Mouse (Mus musculus): ENCODE measurements around the gene Daglb.
A peak's percentile ranks its signal among the peaks of the same experiment; 100 is the strongest.

The Daglb gene

DNA sequence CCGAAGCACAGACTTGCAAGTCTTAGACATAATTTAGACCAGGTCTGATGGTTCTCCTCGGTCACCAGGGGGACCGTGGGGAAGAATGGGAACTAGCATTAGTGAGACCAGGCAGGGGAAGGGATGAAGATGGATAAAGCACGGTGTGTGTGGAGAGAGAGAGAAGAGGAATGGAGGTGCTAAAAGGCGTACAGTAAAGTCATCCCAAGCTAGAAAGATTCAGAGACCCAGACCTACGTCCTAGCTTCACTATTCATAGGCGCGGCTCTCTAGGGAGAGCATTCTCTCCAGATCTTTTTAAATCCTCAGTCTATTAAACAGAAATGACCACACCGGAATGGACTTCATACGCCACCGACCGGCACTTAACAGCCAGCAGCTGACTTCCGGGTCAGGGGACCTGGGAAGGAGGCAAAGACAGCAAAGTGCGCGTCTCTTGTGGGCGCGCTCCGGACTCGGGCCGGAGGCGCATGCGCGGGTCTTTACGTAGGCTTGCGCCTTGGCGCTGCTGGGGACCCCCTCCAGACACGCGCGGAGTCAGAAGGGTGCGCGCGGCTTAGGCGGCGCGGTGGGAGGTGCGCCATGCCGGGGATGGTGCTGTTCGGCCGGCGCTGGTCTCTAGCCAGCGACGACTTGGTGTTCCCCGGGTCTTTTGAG, at the start of gene Daglb:
TSS of gene Daglb (plus strand) at position 485 of the 657 bp plus-strand sequence.
- peak; percentile 61 for DNase-seq (ENCODE audit: low read depth, low spot score)

DNA sequence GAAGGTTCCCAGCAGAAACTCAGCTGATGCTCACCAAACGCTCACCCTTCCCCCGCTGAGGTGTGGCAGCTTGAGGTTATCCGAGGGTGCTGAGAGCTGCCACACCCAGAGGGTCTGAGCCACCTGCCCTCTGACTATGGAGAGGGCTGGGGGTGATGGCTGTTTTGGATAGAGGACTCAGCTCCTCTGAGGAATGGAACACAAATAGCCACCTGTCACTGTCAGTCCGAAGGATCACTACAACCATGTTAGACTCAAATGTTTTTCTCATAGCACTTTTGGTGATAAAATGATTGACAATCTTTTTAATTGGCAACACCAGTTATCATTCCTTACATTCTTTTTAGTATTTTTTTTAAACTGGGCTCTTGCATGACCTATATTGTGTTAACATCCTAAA, 42.9 kb upstream of the Daglb start:
- no peak for DNase-seq (ENCODE audit: low read depth, low spot score)

DNA sequence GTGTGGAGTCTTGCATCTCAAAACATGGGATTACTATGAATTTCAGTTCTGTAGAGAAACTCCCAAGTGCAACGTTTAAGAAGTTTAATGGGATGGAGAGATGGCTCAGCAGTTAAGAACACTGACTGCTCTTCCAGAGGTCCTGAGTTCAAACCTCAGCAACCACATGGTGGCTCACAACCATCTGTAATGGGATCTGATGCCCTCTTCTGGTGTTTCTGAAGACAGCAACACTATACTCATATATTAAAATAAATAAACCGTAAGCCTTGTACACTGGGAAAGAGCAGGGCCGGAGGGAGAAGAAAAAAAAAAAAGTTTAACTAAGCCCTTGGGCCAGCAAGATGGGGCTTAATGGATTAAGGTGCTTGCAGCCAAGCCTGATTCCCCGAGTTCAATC, 41.4 kb upstream of the Daglb start:
- DNase-seq (ENCODE audit: low read depth, low spot score) = no peak

DNA sequence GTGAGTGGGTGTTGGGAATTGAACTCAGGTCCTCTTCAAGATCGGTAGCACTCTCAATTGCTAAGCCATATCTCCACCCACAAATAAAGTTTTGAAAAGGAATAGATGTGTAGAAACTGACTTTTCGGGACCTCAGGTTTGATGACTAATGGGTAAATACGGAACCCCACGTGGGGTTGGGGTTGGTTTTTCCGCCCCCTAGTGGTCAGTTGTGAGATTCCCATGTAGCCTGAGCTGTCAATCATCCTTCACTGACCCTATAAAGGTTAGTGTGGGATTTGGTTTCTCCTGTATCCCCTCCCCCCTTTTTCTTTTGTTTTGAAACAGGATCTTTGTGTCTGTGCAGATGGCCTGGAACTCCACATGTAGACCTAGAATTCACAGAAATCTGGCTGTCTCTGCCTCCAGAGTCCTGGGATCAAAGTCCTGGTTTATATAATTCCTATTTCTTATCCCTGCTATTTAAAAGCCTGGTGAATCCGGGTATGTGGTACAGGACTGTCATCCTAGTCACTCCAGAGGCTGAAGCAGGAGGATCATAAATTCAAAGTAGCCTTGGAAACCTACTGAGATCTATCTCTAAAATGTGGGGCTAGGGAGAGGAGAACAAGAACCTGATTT, 40.4 kb upstream of the Daglb start:
- peak; percentile 54 for DNase-seq (ENCODE audit: low read depth, low spot score)

DNA sequence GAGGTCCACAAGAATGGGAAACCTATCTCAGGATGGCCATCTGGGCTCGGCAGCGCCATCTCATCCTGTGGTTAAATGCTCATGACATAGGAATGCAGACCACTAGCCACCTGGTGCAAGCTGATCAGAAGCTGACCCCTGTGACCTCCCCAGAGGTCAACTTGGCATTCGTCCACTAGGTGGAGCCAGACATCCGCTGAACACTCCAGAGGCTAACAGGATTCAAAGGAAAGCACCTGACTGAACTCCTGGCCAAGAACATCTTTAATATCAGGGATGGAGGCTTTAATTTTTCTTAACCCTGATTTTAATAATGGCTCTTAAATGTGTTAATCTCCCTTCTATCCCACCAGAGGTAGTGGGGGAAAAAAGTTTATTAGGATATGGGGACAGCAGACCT, 30.0 kb upstream of the Daglb start:
- peak; percentile 64 for DNase-seq (ENCODE audit: low read depth, low spot score)

DNA sequence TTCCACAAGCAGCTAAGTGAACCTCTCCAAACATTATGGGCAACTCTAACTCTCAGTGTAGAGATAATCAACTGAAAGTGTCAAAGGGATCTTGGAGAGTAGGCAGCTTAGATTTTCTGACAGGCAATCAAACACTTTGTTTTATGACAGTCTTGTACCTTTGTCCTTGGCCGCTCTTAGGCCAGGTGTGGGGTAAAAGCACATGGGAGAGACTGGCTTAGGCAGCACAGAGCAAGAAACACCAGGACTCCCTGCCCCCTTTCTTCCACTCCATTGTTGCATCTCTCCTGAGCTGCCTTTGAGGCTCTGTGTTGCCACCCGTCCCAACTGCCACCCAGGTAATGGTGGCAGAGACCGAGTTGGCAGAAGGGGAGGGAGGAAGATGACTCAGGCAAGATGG, 23.1 kb upstream of the Daglb start:
- no peak for DNase-seq (ENCODE audit: low read depth, low spot score)

DNA sequence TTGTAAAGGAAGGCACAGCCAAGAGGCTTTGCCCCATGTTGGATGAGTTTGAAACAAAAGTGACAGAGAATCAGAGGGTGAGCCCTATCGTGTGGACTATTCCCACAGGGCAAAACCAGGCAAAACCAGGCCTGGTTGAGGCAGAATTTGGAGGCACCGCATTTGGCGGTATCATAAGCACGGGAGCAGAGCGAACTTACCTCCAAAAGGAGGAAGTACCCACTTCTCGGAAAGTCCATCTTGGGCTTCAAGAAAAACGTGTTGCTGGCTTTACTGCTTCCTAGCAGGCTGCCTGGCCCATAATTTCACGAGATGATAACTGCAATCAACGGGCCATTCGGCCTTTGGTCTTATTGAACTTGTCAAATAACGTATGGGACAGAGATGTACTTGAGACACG, 22.6 kb upstream of the Daglb start:
- no peak for DNase-seq (ENCODE audit: low read depth, low spot score)

DNA sequence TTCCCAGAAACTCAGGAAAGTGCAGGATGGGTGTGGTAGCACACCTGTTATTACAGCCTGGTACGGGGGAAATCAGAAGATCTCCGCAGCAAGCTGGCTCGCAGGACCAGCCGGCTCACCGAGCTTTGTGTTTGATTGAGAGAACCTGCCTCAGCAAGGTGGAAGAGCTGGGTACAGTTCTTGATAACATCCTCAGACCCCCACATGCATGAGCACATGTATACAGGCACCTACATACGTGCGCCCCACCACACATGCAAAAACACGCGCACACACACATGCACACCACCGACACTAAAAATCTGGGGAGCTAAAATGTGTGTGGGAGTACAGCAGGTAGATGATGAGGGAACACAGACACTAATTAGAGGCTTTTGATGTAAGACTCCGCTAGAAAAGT, 713 bp upstream of the Daglb start:
- no peak for DNase-seq (ENCODE audit: low read depth, low spot score)

DNA sequence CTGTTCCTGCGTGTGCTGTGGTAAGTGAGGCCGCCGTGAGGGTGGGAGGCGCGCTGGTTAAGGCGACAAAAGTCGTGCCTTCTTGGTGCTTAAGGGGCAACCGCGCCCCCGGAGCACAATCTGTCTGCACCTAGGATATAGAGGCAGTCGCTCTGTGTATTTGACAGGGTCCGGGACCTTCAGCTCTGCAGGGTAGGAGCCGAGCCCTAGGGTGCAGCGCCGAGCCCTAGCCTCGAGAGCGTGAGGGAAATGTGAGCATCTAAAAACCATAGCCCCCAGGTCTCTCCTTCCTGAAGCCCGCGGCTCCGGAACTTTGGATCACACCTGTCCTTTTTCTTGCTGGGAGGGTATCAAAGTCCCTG, 354 bp downstream of the Daglb start:
- no peak for DNase-seq (ENCODE audit: low read depth, low spot score)

DNA sequence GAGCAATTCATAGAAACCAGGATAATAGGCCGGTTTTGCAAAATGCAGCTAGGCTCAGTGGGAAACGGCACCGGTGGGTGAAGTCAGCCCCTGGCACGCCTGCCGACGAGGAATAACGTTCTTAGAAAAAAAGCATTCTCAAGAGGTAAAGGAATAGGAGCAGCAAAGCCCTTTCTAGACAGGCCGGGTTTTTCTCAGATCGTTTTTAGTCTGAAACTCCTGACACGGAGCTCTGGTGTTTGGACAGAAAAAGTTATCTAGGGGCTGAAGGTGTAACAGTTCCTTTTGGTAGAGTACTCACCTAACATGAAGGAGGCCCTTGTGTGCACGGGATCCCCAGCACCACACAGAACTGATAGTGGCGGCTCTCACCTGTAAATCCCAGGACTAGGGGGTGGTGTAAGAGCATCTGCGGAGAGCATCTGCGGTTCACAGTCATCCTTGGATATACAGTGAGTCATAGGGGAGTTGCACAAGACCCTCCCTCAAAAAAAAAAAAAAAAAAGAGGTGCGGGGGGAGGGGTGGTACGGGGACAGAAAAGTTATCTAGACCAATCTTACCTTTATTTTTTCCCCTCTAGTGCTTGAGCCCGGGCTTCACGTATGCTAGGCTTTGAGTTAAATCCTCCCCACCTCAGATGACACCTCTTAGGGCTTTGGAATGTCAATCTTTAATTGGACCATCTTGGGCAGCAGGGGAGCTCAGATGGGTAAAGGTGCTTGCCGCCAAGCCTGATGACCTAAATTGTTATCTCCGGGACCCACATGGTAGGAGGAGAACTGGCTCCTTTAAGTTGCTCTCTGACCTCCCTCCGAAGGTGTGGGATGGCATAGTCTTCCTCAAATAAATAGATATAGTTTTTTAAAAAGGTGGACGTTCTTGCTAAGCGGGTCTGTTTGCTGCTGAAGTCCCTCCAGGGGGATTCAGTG, 1.0 kb downstream of the Daglb start:
- DNase-seq (ENCODE audit: low read depth, low spot score) = peak; percentile 22

DNA sequence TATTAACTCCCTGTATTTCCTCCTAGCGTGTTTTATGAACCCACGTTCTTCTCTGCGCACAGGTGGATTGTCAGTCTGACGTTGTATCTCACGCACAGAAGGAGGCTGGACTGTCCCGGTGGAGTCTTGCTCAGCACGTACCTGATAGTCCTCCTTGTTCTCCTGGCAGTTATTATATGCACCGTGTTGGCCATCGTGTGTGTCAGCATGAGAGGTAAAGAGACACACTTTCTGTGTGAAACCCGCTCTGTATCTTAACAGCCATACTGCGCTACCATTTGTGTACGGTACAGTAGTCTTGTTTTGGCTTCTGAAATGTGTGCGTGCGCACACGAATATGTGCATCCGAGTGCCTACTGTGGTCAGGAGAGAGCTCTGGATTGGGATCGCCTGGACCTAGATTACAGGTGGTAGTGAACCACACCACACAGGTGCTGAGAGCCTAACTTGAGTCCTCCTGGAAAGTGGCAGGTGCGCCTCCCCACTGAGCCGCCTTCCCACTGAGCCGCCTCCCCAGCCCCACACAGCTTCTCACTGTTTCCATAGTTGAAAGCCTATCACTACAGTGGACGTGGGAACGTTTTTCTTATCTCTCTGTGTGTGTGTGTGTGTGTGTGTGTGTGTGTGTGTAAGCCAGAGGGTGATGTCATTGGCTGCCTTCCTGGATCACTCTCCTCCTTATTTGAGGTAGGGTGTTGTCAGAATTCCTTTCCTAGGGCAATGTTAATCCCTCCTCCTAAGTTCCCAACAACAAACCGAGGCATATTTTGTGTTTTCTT, 2.7 kb downstream of the Daglb start:
- no peak for DNase-seq (ENCODE audit: low read depth, low spot score)

DNA sequence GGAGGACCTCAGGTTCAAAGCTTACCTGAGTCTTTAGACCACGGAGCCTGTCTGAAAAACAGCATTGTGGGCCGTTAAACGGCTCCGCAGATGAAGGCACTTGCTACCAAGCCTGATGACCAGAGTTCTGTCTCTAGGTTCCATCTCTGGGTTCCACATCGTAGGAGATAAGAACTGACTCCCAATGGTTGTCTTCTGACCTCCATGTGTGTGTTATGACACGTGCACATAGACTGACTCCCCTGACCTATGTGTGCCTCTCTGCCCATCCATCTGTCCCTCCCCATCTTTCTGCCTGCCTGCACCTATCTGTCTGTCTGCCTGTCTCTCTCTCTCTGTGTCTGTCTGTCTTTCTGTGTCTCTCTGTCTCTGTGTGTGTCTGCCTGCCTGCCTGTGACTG, 3.5 kb downstream of the Daglb start:
- DNase-seq (ENCODE audit: low read depth, low spot score) = no peak

DNA sequence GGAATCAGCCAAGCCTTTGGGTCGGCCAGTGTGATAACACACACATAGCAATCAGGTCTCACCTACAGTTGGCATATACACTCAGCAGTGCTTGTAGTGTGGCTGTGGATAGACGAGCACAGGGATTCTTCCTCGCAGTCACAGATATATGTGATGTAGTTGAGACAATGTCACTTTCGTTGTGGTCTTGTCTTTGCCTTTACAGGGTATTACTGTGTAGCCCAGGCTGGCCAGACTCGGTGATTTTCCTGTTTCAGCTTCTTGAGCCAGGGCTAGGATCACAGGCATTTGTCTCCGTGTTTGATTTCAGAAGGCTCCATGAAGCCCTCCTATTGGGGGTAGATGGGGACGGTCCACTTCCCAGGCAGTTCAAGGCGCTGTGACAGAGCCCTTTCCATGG, 5.2 kb downstream of the Daglb start:
- DNase-seq (ENCODE audit: low read depth, low spot score) = no peak

DNA sequence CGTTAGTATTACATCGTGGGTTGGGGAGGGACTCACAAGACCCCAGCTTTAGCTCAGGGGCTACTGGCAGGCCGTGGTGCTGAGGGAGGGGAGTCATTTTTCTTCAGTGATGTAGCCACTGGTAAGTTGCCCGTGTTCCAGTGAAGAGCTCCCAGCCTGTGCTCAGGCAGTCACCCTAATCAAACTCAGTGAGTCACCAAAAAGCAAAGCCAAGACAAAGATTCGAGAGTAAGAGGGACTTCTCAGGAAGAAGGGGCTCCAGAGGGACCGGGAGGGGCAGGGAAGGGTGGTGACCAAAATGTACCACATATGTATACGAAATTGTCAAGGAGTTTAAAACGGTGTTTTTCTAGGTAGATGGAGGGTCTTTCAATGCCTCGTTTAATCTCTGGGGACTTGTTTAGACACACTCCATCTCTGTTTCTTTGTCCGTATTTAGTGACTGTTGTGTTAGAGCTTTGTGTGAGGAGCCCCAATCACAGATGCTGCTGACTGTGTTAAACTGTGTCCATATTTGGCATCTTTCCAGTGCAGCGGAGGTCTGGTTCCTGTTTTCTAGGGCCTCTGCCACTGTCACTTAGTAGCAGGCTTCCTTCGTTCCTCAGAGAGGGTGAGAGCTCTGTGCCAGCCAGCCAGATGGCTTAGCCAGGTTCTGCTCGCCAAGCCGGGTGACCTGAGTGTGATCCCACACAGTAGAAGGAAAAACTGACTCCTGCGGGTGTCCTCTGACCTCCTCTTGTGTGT, 6.2 kb downstream of the Daglb start:
- DNase-seq (ENCODE audit: low read depth, low spot score) = no peak

DNA sequence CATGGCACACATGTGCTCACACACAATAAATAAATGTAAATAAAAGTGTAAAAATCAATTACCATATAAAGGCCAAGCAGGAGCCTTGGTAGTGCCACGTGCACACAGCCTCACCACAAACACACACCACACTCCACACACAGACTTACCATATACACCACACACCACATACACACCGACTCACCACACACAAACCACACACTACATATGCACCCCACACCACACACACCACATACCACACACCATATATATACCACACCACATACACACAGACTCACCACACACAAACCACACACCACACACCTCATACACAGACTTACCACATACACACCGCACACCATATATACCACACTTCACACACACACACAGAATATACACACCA, 6.8 kb downstream of the Daglb start:
- DNase-seq (ENCODE audit: low read depth, low spot score) = no peak

DNA sequence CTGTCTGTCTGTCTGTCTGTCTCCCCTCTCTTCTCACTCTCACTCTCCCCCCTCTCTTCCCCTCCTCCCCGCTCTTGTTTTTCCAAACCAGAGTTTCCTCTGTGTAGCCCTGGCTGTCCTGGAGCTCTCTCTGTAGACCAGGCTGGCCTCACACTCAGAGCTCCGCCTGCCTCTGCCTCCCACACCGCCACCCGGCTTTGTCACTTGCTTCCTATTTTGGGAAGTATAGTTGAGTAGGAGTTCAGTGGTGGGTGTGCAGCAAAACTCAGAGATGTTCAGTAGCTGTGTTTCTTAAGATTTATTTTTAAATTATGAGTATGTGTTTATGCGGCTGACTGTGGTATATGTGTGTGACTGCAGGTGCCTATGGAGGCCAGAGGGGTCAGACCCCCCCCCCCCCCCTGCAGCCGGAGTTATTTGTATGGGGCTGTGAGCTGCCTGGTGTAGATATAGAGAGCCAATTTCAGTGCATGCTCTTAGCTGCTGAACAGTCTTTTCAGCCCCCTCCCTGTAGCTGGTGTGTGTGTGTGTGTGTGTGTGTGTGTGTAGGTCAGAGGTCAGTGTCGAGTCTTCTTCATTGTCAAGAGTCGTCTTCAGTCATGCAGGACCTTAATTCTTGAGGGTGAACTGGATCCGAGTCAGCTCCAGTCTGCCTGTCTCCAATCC, 7.7 kb downstream of the Daglb start:
- DNase-seq (ENCODE audit: low read depth, low spot score) = no peak

DNA sequence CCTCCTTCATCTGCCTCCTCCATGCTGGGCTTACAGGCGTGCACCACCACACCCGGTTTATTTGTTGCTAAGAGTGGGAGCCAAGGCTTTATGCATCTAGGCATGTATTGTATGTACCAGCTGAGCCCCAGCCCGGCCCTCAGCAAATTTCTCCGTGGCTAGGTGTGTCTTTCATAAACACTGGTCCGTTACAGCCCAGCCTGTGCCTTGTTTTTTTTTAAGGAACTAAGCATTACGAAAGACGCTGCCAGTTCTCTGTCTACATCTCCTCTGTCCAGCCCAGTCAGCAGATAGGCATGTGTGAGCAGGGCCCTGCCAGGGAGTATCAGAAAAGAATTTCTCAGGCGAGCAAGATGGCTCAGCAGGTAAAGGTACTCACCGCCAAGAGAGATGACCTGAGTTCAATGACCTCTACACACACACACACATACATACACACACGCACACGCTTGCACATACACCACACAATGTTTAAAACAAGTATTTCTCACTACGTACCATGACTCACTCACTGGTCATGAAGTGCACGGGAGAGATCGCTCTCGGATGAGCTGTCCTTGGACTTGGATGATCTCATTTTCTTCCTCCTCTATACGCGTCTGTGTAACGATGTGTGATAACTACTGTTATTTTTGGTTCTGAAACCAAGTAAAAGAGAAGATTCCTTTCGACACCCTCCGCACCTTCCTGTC, 10.9 kb downstream of the Daglb start:
- no peak for DNase-seq (ENCODE audit: low read depth, low spot score)

DNA sequence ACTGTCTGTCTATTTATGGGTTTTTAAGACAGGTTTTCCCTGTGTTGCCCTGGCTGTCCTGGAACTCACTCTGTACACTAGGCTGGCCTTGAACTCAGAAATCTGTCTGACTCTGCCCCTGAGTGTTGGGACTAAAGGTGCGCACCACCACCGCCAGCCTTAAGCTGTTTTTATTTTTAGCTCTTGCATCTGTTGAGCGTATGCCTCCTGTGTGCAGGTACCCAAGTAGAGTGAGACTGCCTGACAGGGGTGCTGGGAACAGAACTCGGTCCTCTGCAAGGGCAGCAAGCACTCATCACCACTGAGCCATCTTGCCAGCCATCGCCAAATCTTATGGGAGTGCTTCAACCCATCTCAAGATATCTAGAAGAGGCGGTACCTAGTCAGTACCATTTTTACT, 11.6 kb downstream of the Daglb start:
- no peak for DNase-seq (ENCODE audit: low read depth, low spot score)

DNA sequence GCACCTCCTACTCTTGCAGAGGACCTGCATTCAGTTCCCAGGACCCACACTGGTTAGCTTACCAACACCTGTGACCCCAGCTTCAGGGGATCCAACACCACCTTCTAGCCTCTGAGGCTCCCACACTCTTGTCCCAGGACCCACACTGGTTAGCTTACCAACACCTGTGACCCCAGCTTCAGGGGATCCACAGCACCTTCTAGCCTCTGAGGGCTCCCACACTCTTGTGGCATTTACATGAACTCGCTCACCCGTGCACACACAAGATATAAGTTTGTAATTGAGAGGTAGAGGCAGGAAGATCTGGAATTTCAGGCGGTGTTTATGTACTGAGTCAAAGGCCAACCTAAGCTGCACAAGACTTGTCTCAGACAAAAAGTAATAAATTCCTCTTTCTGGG, 13.5 kb downstream of the Daglb start:
- DNase-seq (ENCODE audit: low read depth, low spot score) = no peak

DNA sequence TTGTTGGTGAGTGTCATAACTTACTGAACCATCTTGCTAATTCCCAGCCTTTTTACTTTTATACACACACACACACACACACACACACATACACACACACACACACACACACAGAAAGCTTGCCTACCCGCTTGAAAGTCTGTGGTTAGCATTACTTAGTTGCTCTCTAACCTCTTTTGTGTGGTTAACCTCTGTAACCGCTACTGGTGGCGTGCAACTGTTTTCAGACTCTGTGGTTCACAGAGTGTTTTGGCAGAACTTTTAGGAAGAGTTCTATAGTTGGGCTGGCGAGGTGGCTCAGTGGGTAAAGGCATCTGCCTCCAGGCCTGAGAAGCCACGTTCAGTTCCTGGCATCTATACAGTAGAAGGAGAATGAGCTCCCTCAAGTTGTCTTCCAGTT, 20.6 kb downstream of the Daglb start:
- DNase-seq (ENCODE audit: low read depth, low spot score) = no peak
